Mouse (Mus musculus): ENCODE data around the gene Phf21a. TPM values are rescaled to one million over a fixed set of nuclear protein-coding genes. Genes with fewer than 3 reads are reported as not detected.

Phf21a gene
- polyA plus RNA-seq, 1 experiment from 2014 or later, result 12.7 TPM

DNA sequence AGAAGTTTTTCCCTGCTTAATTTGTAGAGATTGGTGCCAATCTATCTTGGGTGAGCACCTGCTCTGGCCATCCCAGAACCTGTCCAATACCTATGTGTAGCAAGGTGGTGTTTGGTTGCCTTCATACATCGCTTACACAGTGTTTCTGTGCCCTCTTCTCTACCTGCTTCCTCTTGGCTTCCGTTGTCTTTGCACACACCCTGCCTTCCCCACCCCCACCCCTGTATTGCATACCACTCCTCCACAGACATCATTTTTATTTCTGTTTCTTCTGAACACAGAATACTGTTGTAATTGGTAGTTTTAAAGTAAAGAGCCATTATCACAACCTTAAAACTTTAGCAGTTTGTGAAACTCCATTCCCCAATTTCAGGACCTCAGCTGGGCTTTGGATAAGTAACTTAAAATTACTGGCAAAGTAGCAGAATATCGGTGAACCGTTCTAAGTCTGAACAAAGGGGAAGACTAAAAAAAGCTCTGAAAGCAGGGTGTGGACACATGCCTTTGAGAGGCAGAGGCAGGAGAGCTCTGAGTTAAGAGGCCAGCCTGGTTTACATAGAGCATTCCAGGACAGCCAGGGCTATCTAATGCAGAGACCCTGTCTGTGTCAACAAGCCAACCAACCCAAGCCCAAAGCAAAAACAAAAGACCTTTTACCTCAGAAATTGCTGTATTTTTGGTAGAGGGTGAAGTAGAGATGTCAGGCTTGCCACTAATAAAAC lies 109.6 kb downstream of the Phf21a start:
- Histone ChIP-seq H3K4me2 (no peak overlapping the region), H3K9ac (ENCODE audit: low read depth, low read length) (no peak overlapping the region), H3K27ac (ENCODE audit: low read depth, low read length) (no peak overlapping the region), H3K9me3 (ENCODE audit: control insufficient read depth, low read length) (no peaks in the 10 kb centered on the region), H3K27me3 (replicated peaks; ENCODE audit: control insufficient read depth, insufficient read depth, low read length) (no peaks in the 10 kb centered on the region), H3K4me3 (ENCODE audit: low read depth, low read length) (no peak overlapping the region), H3K36me3 (ENCODE audit: control insufficient read depth, insufficient read depth, low read length) (no peaks in the 10 kb centered on the region), H3K4me1 (replicated peaks; ENCODE audit: control insufficient read depth, insufficient read depth, low read length) (peaks cover 2% of the 10 kb centered on the region; the same call in 1 of the 2 replicates)
- WGBS, result 40% methylated on average over 4 of the region's 4 CpGs
- DNase-seq (ENCODE audit: low spot score) (no peak), ATAC-seq (replicated peaks; ENCODE audit: low FRiP score) (no peak)

DNA sequence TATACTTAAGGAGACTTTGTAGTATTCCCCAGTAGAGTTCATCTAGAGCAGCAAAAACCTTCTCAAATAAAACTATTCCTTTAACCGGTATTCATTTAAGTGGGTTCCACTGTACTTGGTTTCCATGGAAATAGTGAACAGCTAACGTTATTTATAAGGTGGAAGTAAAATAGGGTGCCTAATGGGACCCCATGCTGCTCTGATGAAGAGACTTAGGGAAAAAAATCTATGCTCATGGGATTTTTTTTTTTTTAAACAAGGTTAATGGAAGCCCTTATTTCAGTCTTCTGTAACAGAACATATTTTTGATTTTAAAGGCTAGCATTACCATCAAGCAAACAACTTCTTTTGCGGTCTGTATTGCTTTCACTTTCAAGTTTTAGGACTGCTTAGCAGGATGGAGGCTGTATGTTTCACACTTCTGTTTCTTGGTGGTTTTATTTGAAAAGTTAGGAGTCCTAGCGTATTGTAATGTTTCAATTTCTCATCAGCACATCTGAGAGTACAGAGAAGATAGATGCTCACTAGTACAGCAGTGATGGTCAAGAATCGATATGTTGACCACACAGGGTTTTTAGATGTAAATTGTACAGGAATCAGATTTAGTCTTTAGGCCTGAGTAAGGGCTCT lies 112.2 kb downstream of the Phf21a start:
- H3K4me3 ChIP-seq (ENCODE audit: low read depth, low read length), result no peak overlapping the region
- H3K27ac ChIP-seq (ENCODE audit: low read depth, low read length), result no peak overlapping the region
- H3K36me3 ChIP-seq (ENCODE audit: control insufficient read depth, insufficient read depth, low read length), result no peaks in the 10 kb centered on the region
- H3K27me3 ChIP-seq (replicated peaks; ENCODE audit: control insufficient read depth, insufficient read depth, low read length), result no peaks in the 10 kb centered on the region
- H3K4me1 ChIP-seq (replicated peaks; ENCODE audit: control insufficient read depth, insufficient read depth, low read length), result no peaks in the 10 kb centered on the region; the same call in 1 of the 2 replicates
- H3K9me3 ChIP-seq (ENCODE audit: control insufficient read depth, low read length), result no peaks in the 10 kb centered on the region
- no peak overlapping the region for H3K4me2 ChIP-seq
- DNase-seq (ENCODE audit: low spot score) (no peak), ATAC-seq (replicated peaks; ENCODE audit: low FRiP score) (no peak)
- 81% methylated on average over 5 of the region's 5 CpGs for WGBS
- H3K9ac ChIP-seq (ENCODE audit: low read depth, low read length), result no peak overlapping the region

GRCm38 (mm10) chr2:92210409-92210808 lies 117.5 kb downstream of the Phf21a start:
- WGBS, result 95% methylated on average over 1 of the region's 1 CpGs

GRCm38 (mm10) chr2:92221431-92221830 lies 128.5 kb downstream of the Phf21a start:
- no peaks in the 10 kb centered on the region for H3K4me1 ChIP-seq (replicated peaks; ENCODE audit: control insufficient read depth, insufficient read depth, low read length)
- 88% methylated on average over 6 of the region's 6 CpGs for whole genome bisulfite sequencing
- H3K27me3 ChIP-seq (replicated peaks; ENCODE audit: control insufficient read depth, insufficient read depth, low read length), result no peaks in the 10 kb centered on the region
- no peak overlapping the region for H3K4me2 ChIP-seq
- H3K36me3 ChIP-seq (ENCODE audit: control insufficient read depth, insufficient read depth, low read length), result peaks cover 3% of the 10 kb centered on the region; the same call in 1 of the 2 replicates
- ATAC-seq (replicated peaks; ENCODE audit: low FRiP score) (no peak), DNase-seq (ENCODE audit: low spot score) (no peak)
- H3K4me3 ChIP-seq (ENCODE audit: low read depth, low read length), result no peak overlapping the region
- H3K9me3 ChIP-seq (ENCODE audit: control insufficient read depth, low read length), result no peaks in the 10 kb centered on the region
- no peak overlapping the region for H3K27ac ChIP-seq (ENCODE audit: low read depth, low read length)
- no peak overlapping the region for H3K9ac ChIP-seq (ENCODE audit: low read depth, low read length)

More at GRCm38 (mm10) chr2:92210409-92210808, 117.5 kb downstream of the Phf21a start:
- no peaks in the 10 kb centered on the region for H3K9me3 ChIP-seq (ENCODE audit: control insufficient read depth, low read length)
- H3K4me2 ChIP-seq, result no peak overlapping the region
- H3K4me3 ChIP-seq (ENCODE audit: low read depth, low read length), result no peak overlapping the region
- no peaks in the 10 kb centered on the region for H3K36me3 ChIP-seq (ENCODE audit: control insufficient read depth, insufficient read depth, low read length)
- DNase-seq (ENCODE audit: low spot score), result no peak
- H3K4me1 ChIP-seq (replicated peaks; ENCODE audit: control insufficient read depth, insufficient read depth, low read length), result no peaks in the 10 kb centered on the region
- H3K27ac ChIP-seq (ENCODE audit: low read depth, low read length), result no peak overlapping the region
- ATAC-seq (replicated peaks; ENCODE audit: low FRiP score), result no peak
- H3K9ac ChIP-seq (ENCODE audit: low read depth, low read length), result no peak overlapping the region
- H3K27me3 ChIP-seq (replicated peaks; ENCODE audit: control insufficient read depth, insufficient read depth, low read length), result no peaks in the 10 kb centered on the region

GRCm38 (mm10) chr2:92225592-92225991 lies 132.7 kb downstream of the Phf21a start:
- Histone ChIP-seq H3K9me3 (ENCODE audit: control insufficient read depth, low read length) (no peaks in the 10 kb centered on the region), H3K27me3 (replicated peaks; ENCODE audit: control insufficient read depth, insufficient read depth, low read length) (no peaks in the 10 kb centered on the region), H3K4me2 (no peak overlapping the region), H3K36me3 (ENCODE audit: control insufficient read depth, insufficient read depth, low read length) (peaks cover 3% of the 10 kb centered on the region; the same call in 1 of the 2 replicates), H3K4me3 (ENCODE audit: low read depth, low read length) (no peak overlapping the region), H3K27ac (ENCODE audit: low read depth, low read length) (no peak overlapping the region), H3K9ac (ENCODE audit: low read depth, low read length) (no peak overlapping the region), H3K4me1 (replicated peaks; ENCODE audit: control insufficient read depth, insufficient read depth, low read length) (no peaks in the 10 kb centered on the region)
- ATAC-seq (replicated peaks; ENCODE audit: low FRiP score), result no peak
- DNase-seq (ENCODE audit: low spot score), result no peak
- WGBS, result 67% methylated on average over 1 of the region's 1 CpGs

GRCm38 (mm10) chr2:92229973-92230372 lies 137.1 kb downstream of the Phf21a start:
- H3K27me3 ChIP-seq (replicated peaks; ENCODE audit: control insufficient read depth, insufficient read depth, low read length), result no peaks in the 10 kb centered on the region
- no peak overlapping the region for H3K27ac ChIP-seq (ENCODE audit: low read depth, low read length)
- H3K4me1 ChIP-seq (replicated peaks; ENCODE audit: control insufficient read depth, insufficient read depth, low read length), result no peaks in the 10 kb centered on the region
- no peak overlapping the region for H3K4me2 ChIP-seq
- ATAC-seq (replicated peaks; ENCODE audit: low FRiP score), result no peak
- no peak overlapping the region for H3K9ac ChIP-seq (ENCODE audit: low read depth, low read length)
- DNase-seq (ENCODE audit: low spot score), result no peak
- H3K36me3 ChIP-seq (ENCODE audit: control insufficient read depth, insufficient read depth, low read length), result peaks cover 12% of the 10 kb centered on the region
- no peak overlapping the region for H3K4me3 ChIP-seq (ENCODE audit: low read depth, low read length)
- no peaks in the 10 kb centered on the region for H3K9me3 ChIP-seq (ENCODE audit: control insufficient read depth, low read length)
- 83% methylated on average over 9 of the region's 9 CpGs for WGBS

DNA sequence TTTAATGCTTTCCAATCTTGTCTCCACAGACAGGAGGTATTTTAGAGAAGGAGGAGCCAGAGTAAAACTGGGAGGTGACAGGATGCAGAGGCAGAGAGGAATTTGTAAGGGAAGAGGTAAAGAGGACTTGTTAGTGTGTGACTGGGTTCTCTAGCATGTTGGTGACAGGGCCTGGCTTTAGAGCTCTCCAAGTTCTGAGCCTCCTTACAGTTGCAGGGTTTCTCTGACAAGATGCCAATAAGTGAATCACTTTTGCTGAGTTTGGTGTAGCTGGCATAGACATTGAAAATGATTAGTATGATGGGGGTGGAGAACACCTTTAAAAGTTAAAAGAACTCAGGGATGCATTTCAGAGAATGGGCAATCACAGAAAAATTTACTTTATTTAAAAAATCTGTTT lies 138.8 kb downstream of the Phf21a start:
- Histone ChIP-seq H3K27me3 (replicated peaks; ENCODE audit: control insufficient read depth, insufficient read depth, low read length) (no peaks in the 10 kb centered on the region), H3K27ac (ENCODE audit: low read depth, low read length) (no peak overlapping the region), H3K4me1 (replicated peaks; ENCODE audit: control insufficient read depth, insufficient read depth, low read length) (no peaks in the 10 kb centered on the region), H3K9me3 (ENCODE audit: control insufficient read depth, low read length) (no peaks in the 10 kb centered on the region), H3K36me3 (ENCODE audit: control insufficient read depth, insufficient read depth, low read length) (peaks cover 15% of the 10 kb centered on the region), H3K9ac (ENCODE audit: low read depth, low read length) (no peak overlapping the region), H3K4me3 (ENCODE audit: low read depth, low read length) (no peak overlapping the region), H3K4me2 (no peak overlapping the region)
- ATAC-seq (replicated peaks; ENCODE audit: low FRiP score) (no peak), DNase-seq (ENCODE audit: low spot score) (no peak)

DNA sequence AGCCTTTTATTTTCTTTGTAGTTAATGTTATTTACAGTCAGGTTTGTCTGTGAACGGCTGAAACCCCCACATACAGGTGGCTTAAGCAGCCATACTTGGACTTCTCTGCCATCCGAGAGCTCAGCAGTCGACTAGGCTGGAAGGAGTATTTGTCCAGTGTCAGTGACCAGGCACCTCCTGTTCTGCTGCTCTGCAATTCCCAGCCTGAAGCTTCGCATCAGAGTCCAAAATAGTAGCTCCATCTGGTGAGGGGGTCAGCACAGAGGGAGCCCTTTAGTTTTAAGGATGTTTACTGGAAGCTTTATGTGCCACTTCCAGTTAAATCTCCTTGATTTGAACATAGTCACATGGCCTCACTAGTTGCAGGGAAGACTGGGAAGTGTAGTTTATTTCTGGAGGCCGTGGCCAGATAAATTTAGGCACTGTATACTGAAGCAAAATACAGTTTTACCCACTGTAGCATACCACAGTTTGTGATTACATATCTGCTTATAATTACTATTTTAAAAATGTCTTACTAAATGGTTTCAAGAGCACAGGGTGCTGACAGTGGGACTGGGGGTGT lies 141.9 kb downstream of the Phf21a start:
- DNase-seq (ENCODE audit: low spot score) (no peak), ATAC-seq (replicated peaks; ENCODE audit: low FRiP score) (no peak)
- Histone ChIP-seq H3K27ac (ENCODE audit: low read depth, low read length) (no peak overlapping the region), H3K4me2 (no peak overlapping the region), H3K9ac (ENCODE audit: low read depth, low read length) (no peak overlapping the region), H3K36me3 (ENCODE audit: control insufficient read depth, insufficient read depth, low read length) (peaks cover 15% of the 10 kb centered on the region), H3K27me3 (replicated peaks; ENCODE audit: control insufficient read depth, insufficient read depth, low read length) (no peaks in the 10 kb centered on the region), H3K9me3 (ENCODE audit: control insufficient read depth, low read length) (no peaks in the 10 kb centered on the region), H3K4me3 (ENCODE audit: low read depth, low read length) (no peak overlapping the region), H3K4me1 (replicated peaks; ENCODE audit: control insufficient read depth, insufficient read depth, low read length) (no peaks in the 10 kb centered on the region)
- 85% methylated on average over 5 of the region's 5 CpGs for WGBS
